Mouse (Mus musculus) ES-E14 (cell line): Measurements from ENCODE around the gene Oxsr1. TPM values are rescaled to one million over a fixed set of nuclear protein-coding genes. Genes with fewer than 3 reads are reported as not detected.

Experiments
- DNase-seq: peaks from one replicate; pipeline ENCODE4 v3.0.0-alpha.2; 2013; ENCODE audit warnings: low read depth, low spot score
- H3K27ac ChIP-seq: 2 replicates; pipeline ENCODE4 v1.5.1; 2012; ENCODE audit warnings: low read depth, mild to moderate bottlenecking, low read length, moderate library complexity, mixed read lengths; ENCODE audit not compliant: poor library complexity, insufficient read depth, severe bottlenecking
- H3K36me3 ChIP-seq: 2 replicates; pipeline ENCODE4 v1.6.1; 2012; ENCODE audit warnings: mild to moderate bottlenecking, low read length, moderate library complexity, mixed read lengths; ENCODE audit not compliant: control insufficient read depth, poor library complexity, insufficient read depth, severe bottlenecking
- H3K4me1 ChIP-seq, 2 experiments: fragments of 150-350 bp in 1 of 2; sonication (generic) in 1 of 2; 2 replicates each; pipeline ENCODE4 v1.6.1; 2012; ENCODE audit warnings: low read length in 2 of 2, mild to moderate bottlenecking in 1 of 2, mixed read lengths in 1 of 2; ENCODE audit not compliant: control insufficient read depth in 2 of 2, insufficient read depth in 2 of 2, poor library complexity in 1 of 2
- H3K4me3 ChIP-seq, 2 experiments: fragments of 150-350 bp in 1 of 2; sonication (generic) in 1 of 2; 2 replicates each; pipeline ENCODE4 v1.5.1; 2012; ENCODE audit warnings: low read length in 2 of 2, low read depth in 1 of 2, mild to moderate bottlenecking in 1 of 2, mixed read lengths in 1 of 2; ENCODE audit not compliant: insufficient read depth in 1 of 2, poor library complexity in 1 of 2, severe bottlenecking in 1 of 2
- H3K9ac ChIP-seq: 2 replicates; pipeline ENCODE4 v1.6.1; 2012; ENCODE audit warnings: low read depth, mild to moderate bottlenecking, low read length, mixed read lengths; ENCODE audit not compliant: poor library complexity, insufficient read depth, severe bottlenecking
- H3K9me3 ChIP-seq: fragments of 150-350 bp; sonication (generic); 2 replicates; pipeline ENCODE4 v1.6.1; 2012; ENCODE audit warnings: low read depth, mild to moderate bottlenecking, low read length; ENCODE audit not compliant: control insufficient read depth, insufficient read depth
- CHD2 ChIP-seq: IDR thresholded peaks from 2 replicates; pipeline ENCODE4 v1.6.1; 2014; ENCODE audit warnings: mild to moderate bottlenecking, low read depth, low read length, inconsistent platforms
- HCFC1 ChIP-seq: IDR thresholded peaks from 2 replicates; pipeline ENCODE4 v1.6.1; 2012; ENCODE audit warnings: low read length, inconsistent platforms, borderline replicate concordance; ENCODE audit not compliant: insufficient read depth
- MAFK ChIP-seq: IDR thresholded peaks from 2 replicates; pipeline ENCODE4 v1.6.1; 2014; ENCODE audit warnings: mild to moderate bottlenecking, low read depth, low read length, inconsistent platforms; ENCODE audit not compliant: insufficient read depth
- ZC3H11A ChIP-seq: IDR thresholded peaks from 2 replicates; pipeline ENCODE4 v1.6.1; 2012; ENCODE audit warnings: low read depth, mild to moderate bottlenecking, inconsistent platforms, low read length, borderline replicate concordance
- ZNF384 ChIP-seq: IDR thresholded peaks from 2 replicates; pipeline ENCODE4 v1.6.1; 2012; ENCODE audit warnings: low read depth, low read length, inconsistent platforms
- in situ Hi-C, 2 experiments: fragments of 600-800 bp; cut with MboI; formaldehyde crosslinking; loops; one replicate each; pipeline ENCODE4 v1.15.1; 2025; ENCODE audit warnings: low sequenced_read_pairs in 2 of 2, inconsistent platforms in 1 of 2; ENCODE audit not compliant: unreplicated experiment in 2 of 2
- total RNA-seq: library from RNA; depleted of rRNA; stranded (reverse); fragments of 300-350 nt; gene quantifications from 2 replicates; pipeline ENCODE4 v1.2.3, GENCODE M21; 2012

Oxsr1 gene
- total RNA-seq, 1 experiment, result 52.1 TPM

- in situ Hi-C loops, result no loop called here
- no peak overlapping the region for H3K27ac ChIP-seq
- H3K9ac ChIP-seq, result no peak overlapping the region
- no peaks in the 10 kb centered on the region for H3K9me3 ChIP-seq
- no peak overlapping the region for H3K4me3 ChIP-seq
- TF ChIP-seq CHD2 (no peak), ZC3H11A (no peak), HCFC1 (no peak), MAFK (no peak), ZNF384 (no peak)
- DNase-seq, result no peak
- no peaks in the 10 kb centered on the region for H3K36me3 ChIP-seq
- H3K4me1 ChIP-seq, result no peaks in the 10 kb centered on the region
Measured at GRCm38 (mm10) chr9:119205756-119206155, 116.5 kb downstream of the Oxsr1 start.

DNA sequence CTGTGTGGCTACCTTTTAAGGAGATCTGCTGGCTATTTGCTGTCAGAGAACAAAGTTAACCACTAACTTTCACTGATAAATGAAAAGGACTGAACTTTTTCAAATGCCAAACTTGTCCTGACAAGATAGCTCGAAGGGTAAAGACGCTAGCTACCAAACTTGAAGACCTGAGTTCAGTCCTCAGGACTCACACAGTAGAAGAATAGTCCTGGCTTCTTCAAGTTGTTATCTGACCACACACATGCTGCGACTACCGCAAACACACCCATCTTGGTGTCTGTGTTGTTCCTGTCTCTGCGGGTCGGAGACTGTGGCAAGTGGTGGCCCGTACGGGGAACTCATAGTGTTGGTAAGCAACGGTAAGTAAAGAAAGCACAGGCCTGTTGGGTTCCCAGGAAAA lies 118.6 kb downstream of the Oxsr1 start:
- no peak for DNase-seq
- Histone ChIP-seq H3K27ac (no peak overlapping the region), H3K9ac (no peak overlapping the region), H3K36me3 (no peaks in the 10 kb centered on the region), H3K4me3 (no peak overlapping the region), H3K4me1 (no peaks in the 10 kb centered on the region), H3K9me3 (no peaks in the 10 kb centered on the region)
- in situ Hi-C loops, result no loop called here
- TF ChIP-seq HCFC1 (no peak), MAFK (no peak), ZC3H11A (no peak), ZNF384 (no peak), CHD2 (no peak)

DNA sequence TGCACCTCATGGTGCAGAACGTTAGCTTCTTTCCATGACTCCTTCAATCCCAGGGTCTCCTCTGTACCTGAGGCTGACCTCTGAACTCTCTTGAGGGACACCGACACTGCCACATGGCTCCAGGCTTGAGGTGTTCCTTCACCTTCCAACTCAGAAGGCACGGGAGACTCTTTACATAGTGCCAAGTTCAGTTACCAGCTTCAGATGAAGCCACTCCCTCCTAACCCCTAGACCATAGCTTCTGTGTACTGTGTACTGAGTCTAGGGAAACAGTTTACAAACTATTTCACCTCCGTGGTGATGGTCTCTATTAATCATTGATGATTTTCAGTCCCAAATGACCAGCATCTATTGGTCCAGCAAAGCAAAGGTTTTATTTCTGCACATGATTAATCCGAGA lies 120.6 kb downstream of the Oxsr1 start:
- no peaks in the 10 kb centered on the region for H3K9me3 ChIP-seq
- in situ Hi-C loops, result no loop called here
- no peak overlapping the region for H3K9ac ChIP-seq
- no peaks in the 10 kb centered on the region for H3K36me3 ChIP-seq
- no peak for DNase-seq
- no peak overlapping the region for H3K4me3 ChIP-seq
- no peaks in the 10 kb centered on the region for H3K4me1 ChIP-seq
- TF ChIP-seq CHD2, result no peak
- TF ChIP-seq ZNF384, result no peak
- TF ChIP-seq HCFC1, result no peak
- TF ChIP-seq ZC3H11A, result no peak
- no peak for TF ChIP-seq MAFK
- H3K27ac ChIP-seq, result no peak overlapping the region

GRCm38 (mm10) chr9:119199151-119199861 lies 122.9 kb downstream of the Oxsr1 start:
- H3K4me3 ChIP-seq, result no peak overlapping the region
- H3K36me3 ChIP-seq, result no peaks in the 10 kb centered on the region
- no peak for DNase-seq
- in situ Hi-C loops, result no loop called here
- H3K9ac ChIP-seq, result no peak overlapping the region
- no peak overlapping the region for H3K27ac ChIP-seq
- TF ChIP-seq HCFC1, result no peak
- TF ChIP-seq ZC3H11A, result no peak
- TF ChIP-seq ZNF384, result no peak
- TF ChIP-seq CHD2, result no peak
- TF ChIP-seq MAFK, result no peak
- no peaks in the 10 kb centered on the region for H3K4me1 ChIP-seq
- no peaks in the 10 kb centered on the region for H3K9me3 ChIP-seq
